Mouse (Mus musculus) heart, postnatal 0 days (tissue): ENCODE data around the gene Gclc. TPM values are rescaled to one million over a fixed set of nuclear protein-coding genes. Genes with fewer than 3 reads are reported as not detected.

Experiments
- ATAC-seq: fragments of 200-750 bp; cut with Nextera tagmentation; 2 replicates; pipeline ENCODE4 v1.8.0; 2017; ENCODE audit warnings: low read depth, moderate number of reproducible peaks, moderate library complexity; ENCODE audit not compliant: insufficient read depth
- DNase-seq: peaks from one replicate; pipeline ENCODE4 v3.0.0-alpha.2; 2016; ENCODE audit warnings: low spot score
- H3K27ac ChIP-seq: fragments of 300-500 bp; sonication (generic); 2 replicates; pipeline ENCODE4 v1.5.1; 2014; ENCODE audit warnings: low read depth, mild to moderate bottlenecking
- H3K27me3 ChIP-seq: fragments of 300-500 bp; sonication (generic); 2 replicates; pipeline ENCODE4 v1.6.1; 2014; ENCODE audit warnings: low read length, mixed read lengths; ENCODE audit not compliant: control insufficient read depth, insufficient read depth
- H3K36me3 ChIP-seq: fragments of 300-500 bp; sonication (generic); replicated peaks from 2 replicates; pipeline ENCODE4 v1.6.1; 2014; ENCODE audit warnings: low read length, mixed read lengths; ENCODE audit not compliant: control insufficient read depth, insufficient read depth
- H3K4me1 ChIP-seq: fragments of 300-500 bp; sonication (generic); 2 replicates; pipeline ENCODE4 v1.6.1; 2014; ENCODE audit warnings: antibody characterized with exemption; ENCODE audit not compliant: control insufficient read depth, insufficient read depth
- H3K4me2 ChIP-seq: fragments of 300-500 bp; sonication (generic); 2 replicates; pipeline ENCODE4 v1.6.1; 2014; ENCODE audit warnings: low read depth, mild to moderate bottlenecking, low read length, moderate library complexity
- H3K4me3 ChIP-seq: fragments of 300-500 bp; sonication (generic); 2 replicates; pipeline ENCODE4 v1.5.1; 2014; ENCODE audit warnings: low read depth, low read length
- H3K9ac ChIP-seq: fragments of 300-500 bp; sonication (generic); replicated peaks from 2 replicates; pipeline ENCODE4 v1.6.1; 2014; ENCODE audit warnings: low read depth, low read length, mixed read lengths
- H3K9me3 ChIP-seq: fragments of 300-500 bp; sonication (generic); replicated peaks from 2 replicates; pipeline ENCODE4 v1.6.1; 2016; ENCODE audit warnings: low read length; ENCODE audit not compliant: control insufficient read depth
- CTCF ChIP-seq: IDR thresholded peaks from 2 replicates; pipeline ENCODE4 v1.5.1; 2016; ENCODE audit warnings: antibody characterized with exemption, control low read depth, low read depth
- EP300 ChIP-seq: IDR thresholded peaks from 2 replicates; pipeline ENCODE4 v1.6.1; 2016; ENCODE audit warnings: antibody characterized with exemption, low read depth
- WGBS: fragments of 180-500 bp; shearing (Covaris S2); extraction: QIAGEN DNeasy Blood & Tissue Kit; methylation state at CpG from one replicate; pipeline ENCODE4 v1.1.7; 2014; 5-methylcytosine and 5-hydroxymethylcytosine counted together
- polyA plus RNA-seq: library from polyadenylated mRNA; unstranded; fragments of >200 nt; fragmentation: Nextera tagmentation; extraction: Ambion mirVana; gene quantifications from 2 replicates; pipeline ENCODE4 v1.2.1, GENCODE M21; 2015
- total RNA-seq: library from RNA; depleted of rRNA; stranded (reverse); fragments of >200 nt; gene quantifications from 2 replicates; pipeline ENCODE4 v1.2.3, GENCODE M21; 2014; ENCODE audit warnings: low replicate concordance; rRNA removed

Gene Gclc
- total RNA-seq (9.2 and 12.5 TPM in 2 replicates), polyA plus RNA-seq (3.9 and 4.6 TPM in 2 replicates)

DNA sequence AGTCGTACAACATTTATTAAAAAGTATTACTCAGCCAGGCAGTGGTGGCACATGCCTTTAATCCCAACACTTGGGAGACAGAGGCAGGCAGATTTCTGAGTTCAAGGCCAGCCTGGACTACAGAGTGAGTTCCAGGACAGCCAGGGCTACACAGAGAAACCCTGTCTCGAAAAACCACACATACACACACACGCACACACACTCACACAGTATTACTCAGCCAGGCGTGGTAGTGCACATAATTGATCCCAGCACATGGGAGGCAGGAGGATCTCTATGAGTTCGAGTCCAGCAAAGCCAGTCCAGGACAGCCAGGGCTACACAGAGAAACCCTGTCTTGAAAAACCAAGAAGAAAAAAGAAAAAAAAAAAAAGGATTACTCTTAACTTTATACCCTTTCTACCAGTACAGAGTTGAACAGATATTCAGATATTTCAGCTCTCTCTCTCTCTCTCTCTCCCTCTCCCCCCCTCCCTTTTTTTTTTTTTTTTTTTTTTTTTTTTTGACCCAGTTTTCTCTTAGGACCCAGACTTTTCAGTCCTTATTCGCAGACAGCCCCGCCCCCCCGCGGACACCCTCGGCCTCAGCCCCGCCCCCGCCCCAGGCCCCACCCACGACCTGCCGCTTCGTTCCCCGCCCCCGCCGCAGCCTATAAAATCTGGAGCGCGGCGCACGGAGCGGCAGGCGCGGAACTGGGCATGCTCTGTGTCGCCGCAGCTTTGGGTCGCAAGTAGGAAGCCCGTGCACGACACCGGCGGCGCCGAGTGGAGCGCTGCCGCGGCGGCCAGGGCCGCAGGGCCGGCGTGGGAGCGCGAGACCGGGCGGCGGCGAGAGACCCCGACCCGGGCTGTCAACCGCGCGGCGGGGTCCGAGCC, at the start of gene Gclc:
Gene Gclc (plus strand): TSS at position 683 of the 875 bp plus-strand sequence.
- ATAC-seq (peak; percentile 81), DNase-seq (peak; percentile 83)
- no peaks in the 10 kb centered on the region for H3K36me3 ChIP-seq
- peaks cover 15% of the 10 kb centered on the region for H3K4me1 ChIP-seq
- no peaks in the 10 kb centered on the region for H3K9me3 ChIP-seq
- H3K4me3 ChIP-seq: peak within 1 kb of the TSS; percentile 92
- H3K27me3 ChIP-seq: no peaks in the 10 kb centered on the region
- peak within 1 kb of the TSS; percentile 92 for H3K27ac ChIP-seq
- H3K9ac ChIP-seq: peak within 1 kb of the TSS; percentile 67
- WGBS: 15% methylated on average over 28 of the region's 54 CpGs
- TF ChIP-seq EP300: no peak
- H3K4me2 ChIP-seq: peak within 1 kb of the TSS; percentile 99

DNA sequence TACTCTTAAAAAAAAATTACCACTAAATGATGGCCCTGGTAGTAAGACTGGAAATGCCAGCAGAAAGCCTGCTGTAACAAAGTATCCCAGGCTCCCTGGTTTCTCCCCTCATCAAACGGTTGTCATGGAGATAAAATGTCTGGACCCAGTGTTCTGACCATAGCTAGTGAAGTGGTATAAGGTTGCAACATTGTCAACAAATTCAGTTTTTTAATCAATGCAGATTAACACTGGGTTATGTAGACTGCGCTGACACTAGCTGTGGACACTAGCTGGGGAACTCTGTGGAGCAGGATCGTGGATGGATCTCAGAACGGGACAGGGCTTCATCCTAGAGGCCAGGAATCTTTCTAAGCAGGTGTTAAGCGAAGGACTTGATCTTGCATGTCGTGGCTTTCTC, 47.8 kb upstream of the Gclc start:
- ATAC-seq (no peak), DNase-seq (no peak)
- H3K36me3 ChIP-seq: no peaks in the 10 kb centered on the region
- H3K4me3 ChIP-seq: no peak overlapping the region
- WGBS: 69% methylated on average over 6 of the region's 6 CpGs
- no peak for TF ChIP-seq EP300
- TF ChIP-seq CTCF: no peak
- H3K9ac ChIP-seq: no peak overlapping the region
- no peaks in the 10 kb centered on the region for H3K4me1 ChIP-seq
- H3K27ac ChIP-seq: no peak overlapping the region
- H3K9me3 ChIP-seq: no peaks in the 10 kb centered on the region
- H3K27me3 ChIP-seq: no peaks in the 10 kb centered on the region
- no peak overlapping the region for H3K4me2 ChIP-seq

DNA sequence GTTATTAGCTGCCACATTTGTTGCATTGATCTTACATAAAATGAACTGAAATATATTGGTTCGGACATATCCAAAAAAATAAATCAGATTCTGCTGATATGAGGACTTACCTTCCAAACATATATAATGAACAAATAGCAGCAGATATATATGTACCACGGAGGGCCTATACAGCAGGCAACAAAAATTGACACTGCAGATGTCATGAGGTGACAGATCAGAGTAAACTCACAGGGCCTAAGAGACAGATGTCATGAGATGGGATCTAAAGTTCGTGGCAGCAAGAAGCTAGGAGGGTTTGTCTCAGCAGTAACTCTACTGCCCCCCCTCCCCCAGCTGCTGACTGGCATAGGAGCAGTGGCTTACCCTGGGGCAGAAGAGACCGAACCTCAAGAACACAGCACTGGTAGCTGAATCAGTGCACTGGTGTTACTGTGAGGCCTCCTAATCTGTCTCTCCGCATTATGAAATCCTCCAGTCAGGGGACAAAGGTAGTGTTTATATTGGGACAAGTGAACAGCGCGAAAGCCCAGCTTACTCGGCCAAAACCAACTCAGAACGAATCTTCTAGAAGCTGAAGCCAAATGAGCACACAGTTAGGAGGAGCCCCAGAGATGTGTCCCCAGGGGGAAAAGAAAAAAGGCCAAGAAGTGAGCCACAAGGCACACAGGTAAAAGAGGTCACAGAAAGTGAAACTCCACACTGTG, 46.7 kb upstream of the Gclc start:
- no peak overlapping the region for H3K9ac ChIP-seq
- H3K4me2 ChIP-seq: no peak overlapping the region
- ATAC-seq (no peak), DNase-seq (no peak)
- no peaks in the 10 kb centered on the region for H3K4me1 ChIP-seq
- no peak overlapping the region for H3K4me3 ChIP-seq
- no peaks in the 10 kb centered on the region for H3K36me3 ChIP-seq
- WGBS: 75% methylated on average over 9 of the region's 9 CpGs
- no peak overlapping the region for H3K27ac ChIP-seq
- no peaks in the 10 kb centered on the region for H3K9me3 ChIP-seq
- H3K27me3 ChIP-seq: no peaks in the 10 kb centered on the region
- no peak for TF ChIP-seq CTCF
- no peak for TF ChIP-seq EP300

DNA sequence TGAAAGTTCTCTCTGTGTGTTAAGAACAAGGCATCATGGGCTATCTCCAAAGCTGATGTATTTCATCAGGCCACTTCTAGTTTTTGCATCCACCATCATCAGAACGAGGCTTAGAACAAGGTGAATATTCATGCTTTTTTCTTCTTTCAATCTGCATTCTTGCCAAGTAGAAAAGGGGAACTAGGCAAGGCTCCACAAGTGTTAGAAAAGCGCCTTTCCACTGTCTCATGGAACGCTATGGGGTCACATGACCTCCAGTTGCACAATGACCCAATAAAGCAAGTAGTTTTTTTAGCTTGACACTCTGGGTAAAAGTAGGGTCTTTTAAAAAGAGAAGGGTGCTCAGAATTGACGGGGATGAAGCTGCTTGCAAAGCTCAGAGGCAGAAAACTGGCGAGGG, 45.4 kb upstream of the Gclc start:
- H3K4me3 ChIP-seq: no peak overlapping the region
- no peak overlapping the region for H3K4me2 ChIP-seq
- DNase-seq: no peak
- no peaks in the 10 kb centered on the region for H3K4me1 ChIP-seq
- H3K27me3 ChIP-seq: no peaks in the 10 kb centered on the region
- no peaks in the 10 kb centered on the region for H3K36me3 ChIP-seq
- TF ChIP-seq EP300 (no peak), CTCF (no peak)
- no peak overlapping the region for H3K27ac ChIP-seq
- no peak for ATAC-seq
- WGBS: 69% methylated on average over 5 of the region's 5 CpGs
- H3K9ac ChIP-seq: no peak overlapping the region
- H3K9me3 ChIP-seq: no peaks in the 10 kb centered on the region

DNA sequence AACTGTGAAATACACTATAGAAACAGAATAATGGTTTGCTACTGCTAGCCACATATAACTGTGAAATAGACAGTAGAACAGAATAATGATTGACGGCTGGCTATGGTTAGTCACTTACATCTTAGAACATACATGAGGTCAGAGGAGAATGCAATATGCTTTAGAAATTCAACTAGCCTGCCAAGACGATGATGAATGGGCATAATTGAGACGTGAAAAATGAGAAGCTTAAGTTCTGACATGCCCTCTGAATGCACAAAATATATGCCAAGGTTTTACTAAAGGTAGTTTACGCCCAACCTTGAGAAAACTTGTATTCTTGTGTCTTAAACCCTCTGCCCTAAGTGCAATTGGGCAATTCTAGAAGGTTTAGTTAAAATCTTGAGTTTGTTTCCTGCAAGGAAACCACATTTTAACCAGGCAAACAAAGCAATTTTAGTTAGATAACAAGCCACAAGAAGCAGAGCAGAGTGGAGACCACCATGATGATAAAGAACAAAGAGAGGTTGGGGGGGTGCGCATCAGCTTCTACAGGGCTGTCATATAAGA, 43.2 kb upstream of the Gclc start:
- DNase-seq (no peak), ATAC-seq (no peak)
- no peak overlapping the region for H3K4me2 ChIP-seq
- no peaks in the 10 kb centered on the region for H3K36me3 ChIP-seq
- TF ChIP-seq EP300: no peak
- no peak for TF ChIP-seq CTCF
- H3K4me3 ChIP-seq: no peak overlapping the region
- H3K9ac ChIP-seq: no peak overlapping the region
- no peaks in the 10 kb centered on the region for H3K4me1 ChIP-seq
- H3K27ac ChIP-seq: no peak overlapping the region
- no peaks in the 10 kb centered on the region for H3K27me3 ChIP-seq
- no peaks in the 10 kb centered on the region for H3K9me3 ChIP-seq
- 79% methylated on average over 5 of the region's 5 CpGs for WGBS
